Mouse (Mus musculus): ENCODE measurements around the gene Sptbn2.

DNA sequence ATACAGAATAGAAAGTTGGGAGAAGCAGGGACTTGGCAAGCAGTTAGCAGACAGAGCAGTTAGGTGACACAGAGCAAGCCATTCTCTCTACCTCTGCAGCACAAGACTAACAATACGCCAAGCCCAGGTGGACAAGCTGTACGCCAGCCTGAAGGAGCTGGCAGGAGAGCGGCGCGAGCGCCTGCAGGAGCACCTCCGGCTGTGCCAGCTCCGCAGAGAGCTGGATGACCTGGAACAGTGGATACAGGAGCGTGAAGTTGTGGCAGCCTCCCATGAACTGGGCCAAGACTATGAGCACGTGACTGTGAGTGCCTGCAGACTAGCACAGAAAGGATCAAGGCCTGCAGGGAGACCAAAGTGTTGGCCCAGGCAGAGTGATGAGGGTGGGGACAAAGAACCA, 34.7 kb downstream of the Sptbn2 start:
- TF ChIP-seq FLI1 (IDR thresholded peaks at IDR 0.05; ENCODE audit: low read length) (no peak), GATA1 (IDR thresholded peaks at IDR 0.05; ENCODE audit: borderline replicate concordance, low read length) (no peak)

Measured in megakaryocyte, embryonic 14.5 days (primary cell).